Mouse (Mus musculus): ENCODE data around the gene Paqr6.
"Not testable (repeated sequence)": the region's sequence is repeated elsewhere in the genome, so short reads cannot be mapped to it uniquely, and the experiment has no call there.

The Paqr6 gene

GRCm38 (mm10) chr3:88365705-88366361 is 1.4 kb downstream of the Paqr6 start:
- intact Hi-C loops (cut with DNase I), result no loop called here

- intact Hi-C loops (cut with DNase I), result not testable (repeated sequence)
These were observed 2.5 kb downstream of the Paqr6 start for GRCm38 (mm10) chr3:88366830-88367428.

- intact Hi-C loops (cut with DNase I), result not testable (repeated sequence)
These were observed 3.1 kb downstream of the Paqr6 start for GRCm38 (mm10) chr3:88367517-88367916.

GRCm38 (mm10) chr3:88368511-88368910 is 4.1 kb downstream of the Paqr6 start:
- intact Hi-C loops (cut with DNase I), result not testable (repeated sequence)

GRCm38 (mm10) chr3:88372643-88373042 is 8.3 kb downstream of the Paqr6 start, which contains the start of gene Bglap3:
Gene Bglap3 (minus strand): TSS chr3:88372743.
- intact Hi-C loops (cut with DNase I), result not testable (repeated sequence)

GRCm38 (mm10) chr3:88375750-88376626 is 11.6 kb downstream of the Paqr6 start:
- intact Hi-C loops (cut with DNase I), result not testable (repeated sequence)

GRCm38 (mm10) chr3:88376644-88377043 is 12.3 kb downstream of the Paqr6 start:
- intact Hi-C loops (cut with DNase I), result not testable (repeated sequence)

- intact Hi-C loops (cut with DNase I), result not testable (repeated sequence)
These were observed 14.2 kb downstream of the Paqr6 start, which contains the start of gene Bglap2 for GRCm38 (mm10) chr3:88378599-88378998. Gene Bglap2 (minus strand): TSS chr3:88378699.

GRCm38 (mm10) chr3:88381389-88382315 is 17.3 kb downstream of the Paqr6 start:
- intact Hi-C loops (cut with DNase I), result not testable (repeated sequence)

GRCm38 (mm10) chr3:88382383-88382782 is 18.0 kb downstream of the Paqr6 start:
- intact Hi-C loops (cut with DNase I), result not testable (repeated sequence)

GRCm38 (mm10) chr3:88384364-88384763 is 20.0 kb downstream of the Paqr6 start, which contains the start of gene Bglap:
Gene Bglap (minus strand): TSS chr3:88384464.
- intact Hi-C loops (cut with DNase I), result no loop called here

GRCm38 (mm10) chr3:88393776-88394375 is 29.5 kb downstream of the Paqr6 start:
- intact Hi-C loops (cut with DNase I), result no loop called here

GRCm38 (mm10) chr3:88395288-88395687 is 30.9 kb downstream of the Paqr6 start:
- intact Hi-C loops (cut with DNase I), result no loop called here

- intact Hi-C loops (cut with DNase I), result no loop called here
These were observed 31.4 kb downstream of the Paqr6 start for GRCm38 (mm10) chr3:88395742-88396141.

GRCm38 (mm10) chr3:88398666-88399065 is 34.3 kb downstream of the Paqr6 start:
- intact Hi-C loops (cut with DNase I), result no loop called here

GRCm38 (mm10) chr3:88403522-88404230 is 39.3 kb downstream of the Paqr6 start:
- intact Hi-C loops (cut with DNase I), result no loop called here

- intact Hi-C loops (cut with DNase I), result loop anchor here (5.0 kb wide), 1 partner anchor 120 kb away; no protein-coding TSS in a partner anchor
These were observed 42.7 kb downstream of the Paqr6 start for GRCm38 (mm10) chr3:88407090-88407489.

GRCm38 (mm10) chr3:88407529-88407928 is 43.1 kb downstream of the Paqr6 start:
- intact Hi-C loops (cut with DNase I), result loop anchor here (5.0 kb wide), 1 partner anchor 120 kb away; no protein-coding TSS in a partner anchor

- intact Hi-C loops (cut with DNase I), result loop anchor here (1.0 to 5.0 kb wide), 2 partner anchors 58 to 118 kb away; no protein-coding TSS in a partner anchor
These were observed 44.6 kb downstream of the Paqr6 start for GRCm38 (mm10) chr3:88408953-88409352.

All from adrenal gland (tissue).